Mouse (Mus musculus): ENCODE results near the gene Zfp697.
"Not testable (repeated sequence)": the region's sequence is repeated elsewhere in the genome, so short reads cannot be mapped to it uniquely, and the experiment has no call there.

Zfp697 gene

GRCm38 (mm10) chr3:98368776-98369175 lies 13.5 kb upstream of the Zfp697 start:
- DNase-seq (ENCODE audit: low spot score) = no peak

- DNase-seq (ENCODE audit: low spot score) = no peak
Observed at GRCm38 (mm10) chr3:98374062-98374719, 8.1 kb upstream of the Zfp697 start.

- no peak for DNase-seq (ENCODE audit: low spot score)
Observed at GRCm38 (mm10) chr3:98374980-98375379, 7.3 kb upstream of the Zfp697 start.

GRCm38 (mm10) chr3:98378267-98378666 lies 4.0 kb upstream of the Zfp697 start:
- DNase-seq (ENCODE audit: low spot score) = no peak

GRCm38 (mm10) chr3:98379236-98379635 lies 3.0 kb upstream of the Zfp697 start:
- DNase-seq (ENCODE audit: low spot score) = no peak

GRCm38 (mm10) chr3:98381677-98382245 lies 500 bp upstream of the Zfp697 start:
- DNase-seq (ENCODE audit: low spot score) = no peak

GRCm38 (mm10) chr3:98383024-98383790 lies 946 bp downstream of the Zfp697 start:
- no peak for DNase-seq (ENCODE audit: low spot score)

- no peak for DNase-seq (ENCODE audit: low spot score)
Observed at GRCm38 (mm10) chr3:98387086-98387485, 4.8 kb downstream of the Zfp697 start.

- no peak for DNase-seq (ENCODE audit: low spot score)
Observed at GRCm38 (mm10) chr3:98387756-98388155, 5.5 kb downstream of the Zfp697 start.

GRCm38 (mm10) chr3:98389305-98389704 lies 7.0 kb downstream of the Zfp697 start:
- DNase-seq (ENCODE audit: low spot score) = no peak

GRCm38 (mm10) chr3:98404268-98404895 lies 22.1 kb downstream of the Zfp697 start:
- DNase-seq (ENCODE audit: low spot score) = not testable (repeated sequence)

- not testable (repeated sequence) for DNase-seq (ENCODE audit: low spot score)
Observed at GRCm38 (mm10) chr3:98405877-98406276, 23.6 kb downstream of the Zfp697 start.

- DNase-seq (ENCODE audit: low spot score) = not testable (repeated sequence)
Observed at GRCm38 (mm10) chr3:98406569-98407144, 24.4 kb downstream of the Zfp697 start.

- not testable (repeated sequence) for DNase-seq (ENCODE audit: low spot score)
Observed at GRCm38 (mm10) chr3:98407261-98407780, 25.1 kb downstream of the Zfp697 start.

GRCm38 (mm10) chr3:98410619-98411580 lies 28.6 kb downstream of the Zfp697 start:
- DNase-seq (ENCODE audit: low spot score) = not testable (repeated sequence)

GRCm38 (mm10) chr3:98413733-98414132 lies 31.5 kb downstream of the Zfp697 start:
- DNase-seq (ENCODE audit: low spot score) = no peak

GRCm38 (mm10) chr3:98414296-98414695 lies 32.0 kb downstream of the Zfp697 start:
- DNase-seq (ENCODE audit: low spot score) = no peak

GRCm38 (mm10) chr3:98416426-98417250 lies 34.4 kb downstream of the Zfp697 start:
- DNase-seq (ENCODE audit: low spot score) = no peak

- peak; percentile 67 for DNase-seq (ENCODE audit: low spot score)
Observed at GRCm38 (mm10) chr3:98417328-98417727, 35.1 kb downstream of the Zfp697 start.
